Mouse (Mus musculus) lung, postnatal 0 days (tissue): ENCODE results near the gene Eif4e3.

ENCODE experiments used
- CTCF ChIP-seq: IDR thresholded peaks from 2 replicates; pipeline ENCODE4 v1.5.1; 2016; ENCODE audit warnings: antibody characterized with exemption, mild to moderate bottlenecking
- EP300 ChIP-seq: IDR thresholded peaks from 2 replicates; pipeline ENCODE4 v1.6.1; 2016; ENCODE audit warnings: antibody characterized with exemption, mild to moderate bottlenecking, control low read depth

- TF ChIP-seq EP300 (no peak), CTCF (no peak)
Observed at GRCm38 (mm10) chr6:99660443-99660842, 6.1 kb downstream of the Eif4e3 start.
